Mouse (Mus musculus) liver, embryonic 13.5 days (tissue): Measurements from ENCODE around the gene Mical3. TPM values are rescaled to one million over a fixed set of nuclear protein-coding genes. Genes with fewer than 3 reads are reported as not detected.
A peak's percentile ranks its signal among the peaks of the same experiment; 100 is the strongest.

Source experiments
- ATAC-seq: fragments of 200-750 bp; cut with Nextera tagmentation; 2 replicates; pipeline ENCODE4 v1.8.0; 2017; ENCODE audit warnings: low read depth, mild to moderate bottlenecking, moderate number of reproducible peaks, moderate library complexity
- DNase-seq: peaks from one replicate; pipeline ENCODE4 v3.0.0; 2022
- H3K27ac ChIP-seq: fragments of 300-500 bp; sonication (generic); 2 replicates; pipeline ENCODE4 v1.5.1; 2015; ENCODE audit warnings: moderate library complexity, mild to moderate bottlenecking, inconsistent platforms
- H3K27me3 ChIP-seq: fragments of 300-500 bp; sonication (generic); 2 replicates; pipeline ENCODE4 v1.6.1; 2015; ENCODE audit warnings: mild to moderate bottlenecking, inconsistent platforms
- H3K36me3 ChIP-seq: fragments of 300-500 bp; sonication (generic); 2 replicates; pipeline ENCODE4 v1.6.1; 2015; ENCODE audit warnings: mild to moderate bottlenecking, inconsistent platforms
- H3K4me1 ChIP-seq: fragments of 300-500 bp; sonication (generic); replicated peaks from 2 replicates; pipeline ENCODE4 v1.6.1; 2015; ENCODE audit warnings: inconsistent platforms
- H3K4me2 ChIP-seq: fragments of 300-500 bp; sonication (generic); 2 replicates; pipeline ENCODE4 v1.6.1; 2015; ENCODE audit warnings: inconsistent platforms, mild to moderate bottlenecking, moderate library complexity
- H3K4me3 ChIP-seq: fragments of 300-500 bp; sonication (generic); replicated peaks from 2 replicates; pipeline ENCODE4 v1.5.1; 2015; ENCODE audit warnings: mild to moderate bottlenecking, inconsistent platforms
- H3K9ac ChIP-seq: fragments of 300-500 bp; sonication (generic); 2 replicates; pipeline ENCODE4 v1.6.1; 2015; ENCODE audit warnings: mild to moderate bottlenecking, inconsistent platforms
- H3K9me3 ChIP-seq: fragments of 300-500 bp; sonication (generic); replicated peaks from 2 replicates; pipeline ENCODE4 v1.6.1; 2016; ENCODE audit warnings: inconsistent platforms
- WGBS: fragments of 180-500 bp; shearing (Covaris S2); methylation state at CpG from one replicate; pipeline ENCODE4 v1.1.7; 2015; ENCODE audit not compliant: insufficient replicate concordance; 5-methylcytosine and 5-hydroxymethylcytosine counted together
- polyA plus RNA-seq: library from polyadenylated mRNA; unstranded; fragments of >200 nt; fragmentation: Nextera tagmentation; extraction: Ambion mirVana; gene quantifications from 2 replicates; pipeline ENCODE4 v1.2.1, GENCODE M21; 2015

Mical3 gene
- polyA plus RNA-seq, 1 experiment from 2014 or later = 9.9 TPM

GRCm38 (mm10) chr6:121078175-121078574, 52.6 kb downstream of the Mical3 start:
- H3K9ac ChIP-seq = no peak overlapping the region
- H3K27me3 ChIP-seq = no peaks in the 10 kb centered on the region
- H3K9me3 ChIP-seq = no peaks in the 10 kb centered on the region
- no peak for ATAC-seq
- WGBS = 87% methylated on average over 5 of the region's 5 CpGs
- H3K27ac ChIP-seq = no peak overlapping the region; the same call in 1 of the 2 replicates
- peaks cover 93% of the 10 kb centered on the region for H3K4me1 ChIP-seq
- peaks cover 11% of the 10 kb centered on the region; the same call in 1 of the 2 replicates for H3K36me3 ChIP-seq
- DNase-seq = no peak
- no peak overlapping the region for H3K4me3 ChIP-seq
- H3K4me2 ChIP-seq = no peak overlapping the region

- H3K27me3 ChIP-seq = no peaks in the 10 kb centered on the region
- H3K4me3 ChIP-seq = no peak overlapping the region
- DNase-seq (no peak), ATAC-seq (no peak)
- H3K27ac ChIP-seq = 0 out of 2 replicates have a peak overlapping the region, but pooled peaks have one; percentile 14
- H3K9ac ChIP-seq = no peak overlapping the region
- H3K36me3 ChIP-seq = peaks cover 11% of the 10 kb centered on the region; the same call in 1 of the 2 replicates
- 32% methylated on average over 12 of the region's 12 CpGs for WGBS
- H3K9me3 ChIP-seq = no peaks in the 10 kb centered on the region
- H3K4me1 ChIP-seq = peaks cover 93% of the 10 kb centered on the region
- no peak overlapping the region for H3K4me2 ChIP-seq
Measured at GRCm38 (mm10) chr6:121076929-121077566, 53.8 kb downstream of the Mical3 start.

GRCm38 (mm10) chr6:121075763-121076162, 55.0 kb downstream of the Mical3 start:
- no peak for DNase-seq
- Histone ChIP-seq H3K4me3 (no peak overlapping the region), H3K27ac (no peak overlapping the region), H3K9ac (no peak overlapping the region), H3K36me3 (0 out of 2 replicates have a peak, but pooled peaks cover 3% of the 10 kb centered on the region), H3K27me3 (no peaks in the 10 kb centered on the region), H3K4me1 (peaks cover 88% of the 10 kb centered on the region), H3K4me2 (no peak overlapping the region), H3K9me3 (no peaks in the 10 kb centered on the region)
- no peak for ATAC-seq
- 54% methylated on average over 1 of the region's 1 CpGs for WGBS

- Histone ChIP-seq H3K4me2 (no peak overlapping the region), H3K27me3 (no peaks in the 10 kb centered on the region), H3K4me3 (no peak overlapping the region), H3K36me3 (no peaks in the 10 kb centered on the region), H3K4me1 (peaks cover 87% of the 10 kb centered on the region), H3K9ac (no peak overlapping the region), H3K27ac (no peak overlapping the region), H3K9me3 (no peaks in the 10 kb centered on the region)
- ATAC-seq = no peak
- no peak for DNase-seq
- WGBS = 70% methylated on average over 7 of the region's 7 CpGs
Measured at GRCm38 (mm10) chr6:121073312-121073711, 57.5 kb downstream of the Mical3 start.

GRCm38 (mm10) chr6:121072615-121073014, 58.2 kb downstream of the Mical3 start:
- H3K4me2 ChIP-seq = no peak overlapping the region
- H3K27ac ChIP-seq = no peak overlapping the region; the same call in 1 of the 2 replicates
- ATAC-seq = no peak
- H3K4me3 ChIP-seq = no peak overlapping the region
- DNase-seq = no peak
- WGBS = 62% methylated on average over 2 of the region's 2 CpGs
- H3K9ac ChIP-seq = no peak overlapping the region
- H3K9me3 ChIP-seq = no peaks in the 10 kb centered on the region
- H3K36me3 ChIP-seq = no peaks in the 10 kb centered on the region
- peaks cover 87% of the 10 kb centered on the region for H3K4me1 ChIP-seq
- H3K27me3 ChIP-seq = no peaks in the 10 kb centered on the region

GRCm38 (mm10) chr6:121070584-121071230, 60.1 kb downstream of the Mical3 start:
- Histone ChIP-seq H3K27ac (peak overlapping the region; percentile 38; the same call in 1 of the 2 replicates), H3K4me1 (peaks cover 89% of the 10 kb centered on the region)
- 69% methylated on average over 9 of the region's 9 CpGs for WGBS

GRCm38 (mm10) chr6:121069156-121069555, 61.6 kb downstream of the Mical3 start:
- Histone ChIP-seq H3K9me3 (no peaks in the 10 kb centered on the region), H3K4me3 (no peak overlapping the region), H3K27me3 (no peaks in the 10 kb centered on the region), H3K9ac (no peak overlapping the region), H3K36me3 (0 out of 2 replicates have a peak, but pooled peaks cover 7% of the 10 kb centered on the region), H3K27ac (peak overlapping the region; percentile 29; the same call in 1 of the 2 replicates), H3K4me2 (no peak overlapping the region), H3K4me1 (peaks cover 93% of the 10 kb centered on the region)
- WGBS = 43% methylated on average over 8 of the region's 8 CpGs
- DNase-seq (no peak), ATAC-seq (peak; percentile 41)

More at GRCm38 (mm10) chr6:121070584-121071230, 60.1 kb downstream of the Mical3 start:
- Histone ChIP-seq H3K27me3 (no peaks in the 10 kb centered on the region), H3K9ac (no peak overlapping the region), H3K4me3 (no peak overlapping the region), H3K36me3 (no peaks in the 10 kb centered on the region), H3K4me2 (no peak overlapping the region), H3K9me3 (no peaks in the 10 kb centered on the region)
- no peak for ATAC-seq
- no peak for DNase-seq

GRCm38 (mm10) chr6:121068087-121068464, 62.7 kb downstream of the Mical3 start:
- Histone ChIP-seq H3K4me2 (no peak overlapping the region), H3K27me3 (no peaks in the 10 kb centered on the region), H3K4me1 (peaks cover 93% of the 10 kb centered on the region), H3K4me3 (no peak overlapping the region), H3K9ac (no peak overlapping the region), H3K36me3 (0 out of 2 replicates have a peak, but pooled peaks cover 8% of the 10 kb centered on the region), H3K9me3 (no peaks in the 10 kb centered on the region), H3K27ac (no peak overlapping the region)
- DNase-seq (no peak), ATAC-seq (no peak)
- WGBS = 81% methylated on average over 7 of the region's 7 CpGs

GRCm38 (mm10) chr6:121067426-121068086, 63.2 kb downstream of the Mical3 start:
- 63% methylated on average over 11 of the region's 11 CpGs for WGBS

GRCm38 (mm10) chr6:121066761-121067160, 64.0 kb downstream of the Mical3 start:
- H3K9ac ChIP-seq = no peak overlapping the region
- no peak overlapping the region for H3K4me2 ChIP-seq
- DNase-seq (no peak), ATAC-seq (no peak)
- 0 out of 2 replicates have a peak, but pooled peaks cover 8% of the 10 kb centered on the region for H3K36me3 ChIP-seq
- no peaks in the 10 kb centered on the region for H3K27me3 ChIP-seq
- no peak overlapping the region for H3K4me3 ChIP-seq
- H3K27ac ChIP-seq = peak overlapping the region; percentile 24; the same call in 1 of the 2 replicates
- H3K4me1 ChIP-seq = peaks cover 87% of the 10 kb centered on the region
- 55% methylated on average over 6 of the region's 6 CpGs for WGBS
- no peaks in the 10 kb centered on the region for H3K9me3 ChIP-seq

More at GRCm38 (mm10) chr6:121067426-121068086, 63.2 kb downstream of the Mical3 start:
- ATAC-seq (no peak), DNase-seq (no peak)
- Histone ChIP-seq H3K4me2 (no peak overlapping the region), H3K9me3 (no peaks in the 10 kb centered on the region), H3K27ac (no peak overlapping the region), H3K4me3 (no peak overlapping the region), H3K4me1 (peaks cover 90% of the 10 kb centered on the region), H3K9ac (no peak overlapping the region), H3K27me3 (no peaks in the 10 kb centered on the region), H3K36me3 (0 out of 2 replicates have a peak, but pooled peaks cover 8% of the 10 kb centered on the region)

- H3K4me1 ChIP-seq = peaks cover 68% of the 10 kb centered on the region
- H3K27ac ChIP-seq = peak overlapping the region; percentile 36
- H3K4me2 ChIP-seq = no peak overlapping the region
- DNase-seq (no peak), ATAC-seq (no peak)
- WGBS = 77% methylated on average over 17 of the region's 17 CpGs
- no peaks in the 10 kb centered on the region for H3K27me3 ChIP-seq
- no peak overlapping the region for H3K9ac ChIP-seq
- no peaks in the 10 kb centered on the region for H3K9me3 ChIP-seq
- H3K4me3 ChIP-seq = no peak overlapping the region
- H3K36me3 ChIP-seq = 0 out of 2 replicates have a peak, but pooled peaks cover 8% of the 10 kb centered on the region
Measured at GRCm38 (mm10) chr6:121064356-121065015, 66.3 kb downstream of the Mical3 start.
